Mouse (Mus musculus) layer of hippocampus, postnatal 14 days (tissue): ENCODE data around the gene Mrpl43. TPM values are rescaled to one million over a fixed set of nuclear protein-coding genes. Genes with fewer than 3 reads are reported as not detected.

ENCODE experiments used
- DNase-seq, 2 experiments: peaks; one replicate each; pipeline ENCODE4 v3.0.0; 2021 to 2022; ENCODE audit warnings: low spot score in 2 of 2, mixed read lengths in 1 of 2
- total RNA-seq, 2 experiments: library from RNA; stranded (reverse); gene quantifications; 2 replicates each; pipeline ENCODE4 v1.2.3; 2021

Mrpl43 gene
- total RNA-seq, 2 experiments from 2014 or later, result 46.2 to 47.5 TPM

- DNase-seq, result no peak
These were observed 4.4 kb upstream of the Mrpl43 start for GRCm38 (mm10) chr19:45010646-45011045.

- no peak for DNase-seq
These were observed 1.4 kb upstream of the Mrpl43 start for GRCm38 (mm10) chr19:45007425-45008191.

GRCm38 (mm10) chr19:45007021-45007420 lies 779 bp upstream of the Mrpl43 start:
- no peak for DNase-seq

GRCm38 (mm10) chr19:45005444-45005843 lies 798 bp downstream of the Mrpl43 start, which contains the start of gene Twnk:
Gene Twnk (plus strand): TSS chr19:45005663.
- DNase-seq, result no peak

GRCm38 (mm10) chr19:45003740-45004516 lies 2.3 kb downstream of the Mrpl43 start:
- DNase-seq, result no peak

GRCm38 (mm10) chr19:45002301-45002700 lies 3.9 kb downstream of the Mrpl43 start:
- no peak for DNase-seq

GRCm38 (mm10) chr19:44999647-45000046 lies 6.6 kb downstream of the Mrpl43 start:
- no peak for DNase-seq

GRCm38 (mm10) chr19:44997786-44998185 lies 8.5 kb downstream of the Mrpl43 start:
- DNase-seq, result no peak

GRCm38 (mm10) chr19:44992712-44993111 lies 13.5 kb downstream of the Mrpl43 start:
- DNase-seq, result no peak

GRCm38 (mm10) chr19:44992246-44992645 lies 14.0 kb downstream of the Mrpl43 start:
- no peak for DNase-seq

GRCm38 (mm10) chr19:44991031-44991430 lies 15.2 kb downstream of the Mrpl43 start:
- DNase-seq, result no peak

- no peak for DNase-seq
These were observed 16.4 kb downstream of the Mrpl43 start for GRCm38 (mm10) chr19:44989567-44990495.

GRCm38 (mm10) chr19:44988831-44989566 lies 17.2 kb downstream of the Mrpl43 start, which contains the start of gene Sema4g:
Gene Sema4g (plus strand): TSS chr19:44989101.
- DNase-seq, result peak in 1 of 2 experiments; percentile 42

- no peak for DNase-seq
These were observed 17.9 kb downstream of the Mrpl43 start for GRCm38 (mm10) chr19:44988321-44988720.

- DNase-seq, result peak in 1 of 2 experiments; percentile 70
These were observed 18.4 kb downstream of the Mrpl43 start for GRCm38 (mm10) chr19:44987851-44988250.

- no peak for DNase-seq
These were observed 19.2 kb downstream of the Mrpl43 start for GRCm38 (mm10) chr19:44987004-44987403.

- no peak for DNase-seq
These were observed 20.9 kb downstream of the Mrpl43 start for GRCm38 (mm10) chr19:44985159-44985988.

- DNase-seq, result no peak
These were observed 21.8 kb downstream of the Mrpl43 start for GRCm38 (mm10) chr19:44984420-44984819.

GRCm38 (mm10) chr19:44983366-44983765 lies 22.9 kb downstream of the Mrpl43 start:
- no peak for DNase-seq
